Mouse (Mus musculus) mesoderm, embryonic 11.5 days (tissue): ENCODE measurements around the gene Nsl1.
A peak's percentile ranks its signal among the peaks of the same experiment; 100 is the strongest.

Source experiments
- DNase-seq: peaks from one replicate; pipeline ENCODE4 v3.0.0-alpha.2; 2012; ENCODE audit warnings: low read depth, low spot score

Gene Nsl1

GRCm38 (mm10) chr1:191093578-191093977, 30.8 kb downstream of the Nsl1 start:
- DNase-seq, result no peak

DNA sequence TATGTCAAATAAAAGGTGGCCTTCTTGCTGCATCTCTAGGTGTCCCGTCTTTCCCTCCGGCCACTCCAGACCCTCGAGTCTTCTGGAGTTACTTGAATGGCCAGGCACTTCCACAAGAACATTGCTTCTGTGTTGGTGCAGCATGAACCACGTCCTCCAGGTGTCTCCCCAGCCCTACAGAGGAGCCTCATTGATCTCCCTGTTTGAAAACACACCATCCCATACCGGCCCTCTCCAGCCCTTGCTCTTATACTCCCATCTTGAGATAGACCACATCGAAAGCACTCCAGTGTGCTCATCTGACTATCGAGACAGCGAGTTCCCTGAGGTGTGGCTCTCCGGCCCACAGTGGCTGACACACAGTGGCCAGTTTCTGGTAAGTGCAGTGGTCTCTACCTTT, 32.2 kb downstream of the Nsl1 start:
- DNase-seq, result no peak

GRCm38 (mm10) chr1:191096871-191097681, 34.3 kb downstream of the Nsl1 start:
- DNase-seq, result peak; percentile 6

DNA sequence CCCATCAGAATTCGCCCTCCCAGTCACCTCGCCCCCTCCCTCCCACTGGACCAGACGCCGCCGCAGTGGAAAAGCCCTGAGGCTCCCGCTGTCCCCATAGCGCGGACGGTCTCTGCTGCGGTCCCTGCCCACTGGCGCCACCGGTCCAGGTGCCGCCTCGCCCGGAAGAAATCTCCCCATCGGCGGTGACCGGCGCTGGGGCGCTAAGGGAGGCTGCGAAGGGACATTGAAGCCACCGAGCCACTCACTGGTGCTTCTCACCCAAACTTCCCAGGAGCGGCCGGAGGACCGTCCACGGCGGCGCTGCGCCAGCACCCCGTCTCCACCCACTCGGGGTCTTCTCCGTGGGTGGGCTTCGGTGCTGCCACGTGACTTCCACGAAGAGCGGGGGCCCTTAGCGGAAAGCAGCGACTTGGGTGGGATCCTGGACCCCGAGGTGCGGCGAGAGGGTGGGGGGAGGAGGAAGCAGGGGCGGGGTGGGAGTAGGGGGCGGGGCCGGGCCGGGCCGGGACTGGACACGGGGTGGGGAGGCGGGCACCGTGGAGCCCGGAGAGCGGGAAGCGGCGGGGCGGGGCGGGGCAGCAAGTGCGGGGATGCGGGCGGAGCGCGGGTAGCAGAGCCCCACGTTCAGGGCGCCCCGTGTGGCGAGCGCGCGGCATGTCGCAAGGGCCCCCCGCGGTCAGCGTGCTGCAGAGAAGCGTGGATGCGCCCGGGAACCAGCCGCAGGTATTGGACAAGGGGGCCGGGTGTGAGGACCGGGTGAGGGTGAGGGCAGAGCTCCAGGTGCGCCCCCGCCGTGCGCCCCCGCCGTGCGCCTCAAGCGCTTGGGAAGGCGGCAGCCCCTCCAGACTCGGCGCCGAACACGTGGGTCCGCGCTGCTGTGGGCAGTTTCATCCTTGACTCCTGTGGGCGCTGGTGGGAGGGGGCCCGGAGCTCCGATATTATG, 35.3 kb downstream of the Nsl1 start, which contains the start of gene Batf3:
TSS of gene Batf3 (plus strand) at position 46 of the 946 bp plus-strand sequence.
- DNase-seq, result peak; percentile 62

DNA sequence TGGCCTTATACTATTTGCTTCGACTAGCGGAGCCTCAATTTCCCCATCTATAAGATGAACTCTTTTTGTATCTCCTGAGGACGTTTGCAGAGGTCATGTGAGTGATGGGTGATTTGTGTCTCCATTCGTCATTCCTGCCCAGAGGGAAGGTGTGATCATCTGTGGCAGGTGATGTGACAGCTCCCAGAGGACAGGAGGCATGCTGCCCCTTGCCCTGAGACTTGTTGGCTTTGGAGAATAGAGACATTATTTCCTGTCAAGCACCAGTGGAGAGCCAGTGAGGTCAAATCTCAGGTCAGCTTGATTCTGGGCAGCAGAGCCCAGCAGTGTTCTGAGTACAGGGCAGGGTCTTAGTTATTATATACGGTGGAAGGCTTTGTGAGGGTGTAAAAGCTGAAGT, 36.3 kb downstream of the Nsl1 start:
- no peak for DNase-seq

GRCm38 (mm10) chr1:191099772-191100291, 37.0 kb downstream of the Nsl1 start:
- no peak for DNase-seq

GRCm38 (mm10) chr1:191102730-191103370, 40.0 kb downstream of the Nsl1 start:
- no peak for DNase-seq

DNA sequence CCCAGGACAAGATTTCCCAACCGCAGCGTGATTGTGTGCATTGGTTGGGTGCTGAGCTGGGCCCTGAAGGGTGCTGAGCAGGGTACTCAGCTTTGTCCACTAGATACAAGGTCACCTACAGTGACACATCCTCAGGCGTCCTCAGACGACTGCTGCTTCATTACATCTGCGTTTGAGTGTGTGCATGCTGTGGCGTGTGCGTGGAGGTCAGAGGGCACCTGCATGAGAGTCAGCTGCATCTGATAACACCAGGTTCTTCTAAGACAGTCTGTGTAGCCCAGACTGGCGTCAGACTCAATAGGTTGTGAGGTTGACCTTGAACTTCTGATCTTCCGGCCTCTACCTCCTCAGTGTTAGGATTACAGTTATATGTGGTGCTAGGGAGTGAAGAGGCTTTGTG, 42.4 kb downstream of the Nsl1 start:
- no peak for DNase-seq

DNA sequence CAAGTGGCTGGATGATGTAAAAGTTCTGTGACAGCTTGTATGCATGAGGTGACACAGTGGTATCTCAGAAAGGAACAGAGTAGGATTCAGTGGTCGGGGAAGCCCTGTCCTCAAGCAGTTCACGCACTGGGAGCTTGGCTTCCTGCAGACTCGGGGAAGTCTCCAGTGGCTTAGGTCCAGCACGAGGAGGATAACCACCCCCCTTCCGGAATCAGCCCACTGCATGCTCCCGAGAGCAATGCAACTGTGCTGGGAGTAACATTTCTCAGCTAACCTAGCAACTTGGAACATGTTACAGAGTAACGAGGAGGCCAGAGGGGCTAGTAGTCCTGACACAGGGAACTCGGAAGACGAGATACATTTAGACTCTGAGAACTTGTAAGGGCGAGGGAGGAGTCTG, 44.5 kb downstream of the Nsl1 start:
- DNase-seq, result no peak

DNA sequence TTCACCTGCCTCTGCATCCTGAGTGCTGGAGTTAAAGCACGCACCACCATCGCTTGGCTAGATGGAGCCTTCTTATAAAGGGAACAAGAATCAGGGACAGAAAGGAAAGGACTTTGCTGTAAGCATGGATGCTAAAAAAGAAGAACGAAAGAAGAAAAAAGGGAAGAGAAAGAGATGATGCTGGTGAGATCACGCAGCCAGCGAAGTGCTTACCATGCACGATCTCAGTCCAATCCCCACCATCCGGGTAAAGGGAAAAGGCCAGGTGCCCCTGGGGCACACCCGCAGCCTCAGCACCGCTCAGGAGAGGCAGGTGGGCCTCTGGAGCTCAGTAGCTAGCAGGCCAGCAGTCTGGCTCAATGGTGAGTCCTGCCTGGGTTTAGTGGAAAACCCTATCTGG, 47.1 kb downstream of the Nsl1 start:
- DNase-seq, result no peak

- DNase-seq, result no peak
These were observed 48.3 kb downstream of the Nsl1 start for GRCm38 (mm10) chr1:191111146-191111545.

GRCm38 (mm10) chr1:191114868-191115267, 52.1 kb downstream of the Nsl1 start:
- DNase-seq, result no peak

DNA sequence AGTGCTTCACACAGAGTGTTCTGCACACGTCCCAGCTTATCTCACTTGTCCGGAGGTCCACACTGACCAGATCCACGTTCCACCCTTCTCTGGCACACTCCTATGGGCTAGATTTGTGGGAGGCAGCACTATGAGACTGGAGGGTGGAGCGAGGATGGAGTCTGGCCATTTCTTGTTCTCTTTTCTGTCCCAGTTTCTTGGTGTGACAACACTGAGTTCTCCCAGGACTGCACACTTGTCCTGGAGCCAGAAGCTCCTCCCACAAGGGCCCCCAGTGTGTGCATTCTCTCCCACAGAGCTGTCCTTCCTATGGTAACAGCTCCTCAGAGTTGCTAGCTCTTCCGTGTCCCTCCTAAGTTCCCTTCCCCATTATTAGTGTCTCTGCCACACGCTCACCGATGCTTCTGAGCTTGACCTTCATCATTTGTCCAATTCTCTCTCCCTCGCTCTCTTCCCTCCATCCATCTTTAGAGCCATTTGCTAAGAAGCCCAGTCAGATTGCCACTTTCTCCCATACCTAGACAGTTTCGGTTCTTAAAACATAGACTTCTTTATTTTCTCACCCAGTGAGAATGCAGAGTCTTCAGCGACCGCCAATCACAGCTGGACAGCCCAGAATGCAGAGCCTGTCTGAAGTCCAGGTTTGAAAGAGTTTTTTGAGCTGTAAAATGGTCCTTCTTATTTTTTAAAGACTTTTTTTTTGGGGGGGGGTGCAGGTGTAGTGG, 52.9 kb downstream of the Nsl1 start:
- DNase-seq, result no peak

- DNase-seq, result no peak
These were observed 59.9 kb downstream of the Nsl1 start for GRCm38 (mm10) chr1:191122744-191123143.

DNA sequence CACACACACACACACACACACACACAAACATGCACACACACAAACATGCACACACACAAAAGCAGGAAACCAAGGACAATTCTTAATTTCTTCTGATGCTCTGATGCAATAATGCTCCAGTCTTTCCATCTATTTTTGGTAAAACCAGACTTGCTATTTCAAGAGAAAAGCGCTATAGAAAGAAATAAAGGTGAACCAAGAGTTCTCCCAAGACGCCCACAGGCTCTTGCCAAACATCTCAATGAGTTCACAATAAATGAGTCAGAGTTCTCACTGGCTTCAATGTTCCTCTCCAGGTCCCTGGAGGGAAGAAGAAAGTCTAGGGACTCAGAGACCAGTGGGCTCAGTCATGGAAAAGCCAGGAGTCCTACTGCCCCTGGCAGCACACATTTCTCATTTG, 60.9 kb downstream of the Nsl1 start:
- no peak for DNase-seq

- DNase-seq, result no peak
These were observed 61.5 kb downstream of the Nsl1 start for GRCm38 (mm10) chr1:191124288-191124687.

- peak; percentile 48 for DNase-seq
These were observed 63.2 kb downstream of the Nsl1 start for GRCm38 (mm10) chr1:191125811-191126638.

DNA sequence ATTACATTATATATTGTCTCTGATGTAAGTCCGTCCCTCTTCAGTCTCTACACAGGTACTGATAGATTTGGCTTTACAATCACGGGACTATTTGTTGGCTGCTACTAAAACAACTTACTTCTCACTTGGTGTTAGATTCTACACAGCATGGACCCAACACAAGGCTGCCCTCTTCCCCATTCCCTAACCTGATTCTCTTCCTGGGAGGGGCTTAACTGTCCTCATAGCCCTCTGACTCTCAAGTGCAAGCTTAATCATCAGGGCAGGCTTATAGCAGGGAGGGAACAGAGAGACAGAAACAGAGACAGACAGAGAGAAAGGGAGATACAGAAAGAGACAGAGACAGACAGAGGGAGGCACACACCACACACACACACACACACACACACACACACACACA, 68.9 kb downstream of the Nsl1 start:
- no peak for DNase-seq

DNA sequence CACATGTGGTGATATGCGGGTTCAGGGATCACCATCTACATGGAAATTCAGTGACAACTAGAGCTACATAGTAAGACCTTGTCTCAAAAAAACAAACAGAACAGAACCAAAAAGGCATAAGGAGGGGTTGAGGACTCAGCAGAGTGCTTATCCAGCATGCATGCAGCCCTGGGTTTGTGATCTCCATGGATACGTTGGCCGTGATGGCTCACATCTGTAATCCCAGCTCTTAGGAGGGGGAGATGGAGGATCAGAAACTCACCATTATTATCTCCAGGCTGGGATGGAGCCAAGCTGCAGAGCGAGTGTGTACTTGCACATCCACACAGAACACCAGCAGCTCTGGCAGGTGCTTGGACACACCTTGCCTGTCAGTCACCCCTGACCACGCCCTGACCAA, 69.4 kb downstream of the Nsl1 start:
- no peak for DNase-seq

GRCm38 (mm10) chr1:191132934-191133333, 70.1 kb downstream of the Nsl1 start:
- DNase-seq, result no peak
